Mouse (Mus musculus) hindbrain, embryonic 16.5 days (tissue): Measurements from ENCODE around the gene Sfxn2. TPM values are rescaled to one million over a fixed set of nuclear protein-coding genes. Genes with fewer than 3 reads are reported as not detected.

Source experiments
- ATAC-seq: fragments of 200-750 bp; cut with Nextera tagmentation; 2 replicates; pipeline ENCODE4 v1.8.0; 2017; ENCODE audit warnings: moderate TSS enrichment, moderate library complexity
- H3K27ac ChIP-seq: fragments of 300-500 bp; sonication (generic); 2 replicates; pipeline ENCODE4 v1.5.1; 2014; ENCODE audit warnings: low read depth, mild to moderate bottlenecking, control low read depth, low read length, moderate library complexity
- H3K27me3 ChIP-seq: fragments of 300-500 bp; sonication (generic); replicated peaks from 2 replicates; pipeline ENCODE4 v1.6.1; 2014; ENCODE audit warnings: low read length; ENCODE audit not compliant: control insufficient read depth, insufficient read depth
- H3K36me3 ChIP-seq: fragments of 300-500 bp; sonication (generic); 2 replicates; pipeline ENCODE4 v1.6.1; 2014; ENCODE audit warnings: mild to moderate bottlenecking, low read length, moderate library complexity, mixed read lengths; ENCODE audit not compliant: control insufficient read depth, insufficient read depth
- H3K4me1 ChIP-seq: fragments of 300-500 bp; sonication (generic); 2 replicates; pipeline ENCODE4 v1.6.1; 2014; ENCODE audit warnings: low read depth, low read length; ENCODE audit not compliant: control insufficient read depth, insufficient read depth
- H3K4me2 ChIP-seq: fragments of 300-500 bp; sonication (generic); 2 replicates; pipeline ENCODE4 v1.6.1; 2014; ENCODE audit warnings: mild to moderate bottlenecking, low read length, control low read depth, moderate library complexity
- H3K4me3 ChIP-seq: fragments of 300-500 bp; sonication (generic); 2 replicates; pipeline ENCODE4 v1.5.1; 2014; ENCODE audit warnings: mild to moderate bottlenecking, low read length, control low read depth, moderate library complexity
- H3K9ac ChIP-seq: fragments of 300-500 bp; sonication (generic); 2 replicates; pipeline ENCODE4 v1.6.1; 2014; ENCODE audit warnings: low read depth, mild to moderate bottlenecking, control low read depth, low read length, moderate library complexity
- H3K9me3 ChIP-seq: fragments of 300-500 bp; sonication (generic); 2 replicates; pipeline ENCODE4 v1.6.1; 2014; ENCODE audit warnings: mild to moderate bottlenecking, low read length, moderate library complexity; ENCODE audit not compliant: control insufficient read depth
- WGBS: fragments of 180-500 bp; shearing (Covaris S2); extraction: QIAGEN DNeasy Blood & Tissue Kit; methylation state at CpG from one replicate; pipeline ENCODE4 v1.1.7; 2014; 5-methylcytosine and 5-hydroxymethylcytosine counted together
- polyA plus RNA-seq: library from polyadenylated mRNA; unstranded; fragments of >200 nt; fragmentation: Nextera tagmentation; extraction: Ambion mirVana; gene quantifications from 2 replicates; pipeline ENCODE4 v1.2.1, GENCODE M21; 2015

Sfxn2 gene
- polyA plus RNA-seq, 1 experiment from 2014 or later, result 9.9 TPM

GRCm38 (mm10) chr19:46587823-46588508, 14.8 kb downstream of the Sfxn2 start:
- Histone ChIP-seq H3K9ac (no peak overlapping the region), H3K4me1 (no peaks in the 10 kb centered on the region), H3K27me3 (no peaks in the 10 kb centered on the region), H3K4me2 (no peak overlapping the region), H3K4me3 (no peak overlapping the region), H3K9me3 (no peaks in the 10 kb centered on the region), H3K27ac (no peak overlapping the region), H3K36me3 (no peaks in the 10 kb centered on the region; the same call in none of the 2 replicates)
- ATAC-seq, result peak; percentile 78
- WGBS, result 59% methylated on average over 13 of the region's 13 CpGs

GRCm38 (mm10) chr19:46591575-46591974, 18.4 kb downstream of the Sfxn2 start:
- Histone ChIP-seq H3K4me2 (no peak overlapping the region), H3K9ac (no peak overlapping the region), H3K9me3 (no peaks in the 10 kb centered on the region), H3K27me3 (no peaks in the 10 kb centered on the region), H3K36me3 (peaks cover 3% of the 10 kb centered on the region), H3K4me3 (no peak overlapping the region), H3K4me1 (no peaks in the 10 kb centered on the region), H3K27ac (no peak overlapping the region)
- no peak for ATAC-seq
- 89% methylated on average over 6 of the region's 6 CpGs for WGBS

GRCm38 (mm10) chr19:46592751-46593439, 19.7 kb downstream of the Sfxn2 start:
- Histone ChIP-seq H3K27me3 (no peaks in the 10 kb centered on the region), H3K4me2 (no peak overlapping the region), H3K36me3 (peaks cover 3% of the 10 kb centered on the region), H3K4me3 (no peak overlapping the region), H3K9me3 (no peaks in the 10 kb centered on the region), H3K9ac (no peak overlapping the region), H3K27ac (no peak overlapping the region), H3K4me1 (no peaks in the 10 kb centered on the region)
- 92% methylated on average over 9 of the region's 9 CpGs for WGBS
- no peak for ATAC-seq

- no peaks in the 10 kb centered on the region for H3K27me3 ChIP-seq
- WGBS, result 81% methylated on average over 4 of the region's 4 CpGs
- no peak overlapping the region for H3K4me3 ChIP-seq
- H3K4me2 ChIP-seq, result peak overlapping the region; percentile 43
- peaks cover 3% of the 10 kb centered on the region; the same call in 1 of the 2 replicates for H3K36me3 ChIP-seq
- peaks cover 15% of the 10 kb centered on the region for H3K4me1 ChIP-seq
- H3K9me3 ChIP-seq, result no peaks in the 10 kb centered on the region
- peak overlapping the region; percentile 32; the same call in 1 of the 2 replicates for H3K27ac ChIP-seq
- H3K9ac ChIP-seq, result no peak overlapping the region
- no peak for ATAC-seq
Measured at GRCm38 (mm10) chr19:46598187-46598586, 25.0 kb downstream of the Sfxn2 start.

GRCm38 (mm10) chr19:46598720-46599252, 25.6 kb downstream of the Sfxn2 start, which contains the start of gene Wbp1l:
Wbp1l (plus strand) TSS chr19:46599084.
- H3K9me3 ChIP-seq, result no peaks in the 10 kb centered on the region
- H3K4me1 ChIP-seq, result peaks cover 15% of the 10 kb centered on the region
- H3K27me3 ChIP-seq, result no peaks in the 10 kb centered on the region
- H3K27ac ChIP-seq, result peak within 1 kb of the TSS; percentile 80
- peak within 1 kb of the TSS; percentile 91 for H3K9ac ChIP-seq
- H3K4me3 ChIP-seq, result peak within 1 kb of the TSS; percentile 99
- peak within 1 kb of the TSS; percentile 97 for H3K4me2 ChIP-seq
- peak; percentile 100 for ATAC-seq
- WGBS, result 0% methylated on average over 22 of the region's 22 CpGs
- H3K36me3 ChIP-seq, result peaks cover 3% of the 10 kb centered on the region; the same call in 1 of the 2 replicates

- Histone ChIP-seq H3K36me3 (peaks cover 3% of the 10 kb centered on the region; the same call in 1 of the 2 replicates), H3K4me1 (peaks cover 15% of the 10 kb centered on the region), H3K27ac (peak overlapping the region; percentile 80), H3K9ac (peak overlapping the region; percentile 91), H3K27me3 (no peaks in the 10 kb centered on the region), H3K4me2 (peak overlapping the region; percentile 97), H3K9me3 (no peaks in the 10 kb centered on the region), H3K4me3 (peak overlapping the region; percentile 99)
- WGBS, result 17% methylated on average over 22 of the region's 22 CpGs
- ATAC-seq, result peak; percentile 11; the same call in 1 of the 2 replicates
Measured at GRCm38 (mm10) chr19:46599375-46600256, 26.5 kb downstream of the Sfxn2 start.

GRCm38 (mm10) chr19:46600371-46600770, 27.2 kb downstream of the Sfxn2 start:
- ATAC-seq, result no peak
- Histone ChIP-seq H3K27ac (no peak overlapping the region), H3K4me2 (peak overlapping the region; percentile 97), H3K9ac (no peak overlapping the region), H3K4me3 (no peak overlapping the region; the same call in 1 of the 2 replicates), H3K27me3 (no peaks in the 10 kb centered on the region), H3K9me3 (no peaks in the 10 kb centered on the region), H3K36me3 (peaks cover 3% of the 10 kb centered on the region; the same call in 1 of the 2 replicates), H3K4me1 (peaks cover 15% of the 10 kb centered on the region)
- WGBS, result 78% methylated on average over 4 of the region's 4 CpGs

GRCm38 (mm10) chr19:46601491-46601890, 28.3 kb downstream of the Sfxn2 start:
- Histone ChIP-seq H3K4me1 (peaks cover 15% of the 10 kb centered on the region), H3K27me3 (no peaks in the 10 kb centered on the region), H3K9ac (no peak overlapping the region), H3K4me3 (no peak overlapping the region), H3K36me3 (peaks cover 3% of the 10 kb centered on the region; the same call in 1 of the 2 replicates), H3K9me3 (no peaks in the 10 kb centered on the region), H3K27ac (no peak overlapping the region), H3K4me2 (no peak overlapping the region)
- no peak for ATAC-seq
- 86% methylated on average over 14 of the region's 14 CpGs for WGBS
